Mouse (Mus musculus): Measurements from ENCODE around the gene Gm3952.
A peak's percentile ranks its signal among the peaks of the same experiment; 100 is the strongest.

Gene Gm3952

GRCm38 (mm10) chr8:128798594-128798993 lies at the start of gene Gm3952:
Gm3952 (minus strand) TSS chr8:128798694.
- no peak for DNase-seq (ENCODE audit: low read depth, low spot score)

- no peak for DNase-seq (ENCODE audit: low read depth, low spot score)
Measured at GRCm38 (mm10) chr8:128843749-128844148, 45.3 kb upstream of the Gm3952 start.

- DNase-seq (ENCODE audit: low read depth, low spot score): no peak
Measured at GRCm38 (mm10) chr8:128812521-128812920, 14.0 kb upstream of the Gm3952 start.

GRCm38 (mm10) chr8:128735692-128736091 lies 62.8 kb downstream of the Gm3952 start:
- DNase-seq (ENCODE audit: low read depth, low spot score): peak; percentile 67

- DNase-seq (ENCODE audit: low read depth, low spot score): peak; percentile 39
Measured at GRCm38 (mm10) chr8:128734118-128734517, 64.4 kb downstream of the Gm3952 start.

GRCm38 (mm10) chr8:128732254-128732653 lies 66.2 kb downstream of the Gm3952 start:
- no peak for DNase-seq (ENCODE audit: low read depth, low spot score)

- no peak for DNase-seq (ENCODE audit: low read depth, low spot score)
Measured at GRCm38 (mm10) chr8:128727213-128727612, 71.3 kb downstream of the Gm3952 start.

- DNase-seq (ENCODE audit: low read depth, low spot score): peak; percentile 79
Measured at GRCm38 (mm10) chr8:128724819-128725218, 73.7 kb downstream of the Gm3952 start.

- DNase-seq (ENCODE audit: low read depth, low spot score): peak; percentile 83
Measured at GRCm38 (mm10) chr8:128716184-128716583, 82.3 kb downstream of the Gm3952 start.

GRCm38 (mm10) chr8:128709261-128709660 lies 89.2 kb downstream of the Gm3952 start:
- DNase-seq (ENCODE audit: low read depth, low spot score): peak; percentile 83

GRCm38 (mm10) chr8:128704836-128705235 lies 93.7 kb downstream of the Gm3952 start:
- peak; percentile 51 for DNase-seq (ENCODE audit: low read depth, low spot score)

GRCm38 (mm10) chr8:128704376-128704775 lies 94.1 kb downstream of the Gm3952 start:
- DNase-seq (ENCODE audit: low read depth, low spot score): no peak

- no peak for DNase-seq (ENCODE audit: low read depth, low spot score)
Measured at GRCm38 (mm10) chr8:128697945-128698344, 100.5 kb downstream of the Gm3952 start.

GRCm38 (mm10) chr8:128696701-128697397 lies 101.6 kb downstream of the Gm3952 start:
- DNase-seq (ENCODE audit: low read depth, low spot score): no peak

All from brain, adult 2 months (tissue).